Mouse (Mus musculus) lung, postnatal 0 days (tissue): Measurements from ENCODE around the gene Lrmda. TPM values are rescaled to one million over a fixed set of nuclear protein-coding genes. Genes with fewer than 3 reads are reported as not detected.
A peak's percentile ranks its signal among the peaks of the same experiment; 100 is the strongest.

Experiments
- ATAC-seq: fragments of 200-750 bp; cut with Nextera tagmentation; 2 replicates; pipeline ENCODE4 v1.8.0; 2017; ENCODE audit warnings: moderate library complexity
- DNase-seq: peaks from one replicate; pipeline ENCODE4 v3.0.0-alpha.2; 2016; ENCODE audit warnings: low spot score
- H3K27ac ChIP-seq: fragments of 300-500 bp; sonication (generic); 2 replicates; pipeline ENCODE4 v1.5.1; 2014; ENCODE audit warnings: antibody characterized with exemption, mild to moderate bottlenecking, low read length, mixed read lengths
- H3K27me3 ChIP-seq: fragments of 300-500 bp; sonication (generic); replicated peaks from 2 replicates; pipeline ENCODE4 v1.6.1; 2014; ENCODE audit warnings: low read length, mixed read lengths; ENCODE audit not compliant: insufficient read depth
- H3K36me3 ChIP-seq: fragments of 300-500 bp; sonication (generic); 2 replicates; pipeline ENCODE4 v1.6.1; 2014; ENCODE audit warnings: low read length, mixed read lengths; ENCODE audit not compliant: insufficient read depth
- H3K4me1 ChIP-seq: fragments of 300-500 bp; sonication (generic); 2 replicates; pipeline ENCODE4 v1.6.1; 2014; ENCODE audit warnings: antibody characterized with exemption, low read depth, low read length, mixed read lengths; ENCODE audit not compliant: insufficient read depth
- H3K4me2 ChIP-seq: fragments of 300-500 bp; sonication (generic); replicated peaks from 2 replicates; pipeline ENCODE4 v1.6.1; 2014; ENCODE audit warnings: low read depth, mild to moderate bottlenecking, low read length, moderate library complexity, mixed read lengths
- H3K4me3 ChIP-seq: fragments of 300-500 bp; sonication (generic); 2 replicates; pipeline ENCODE4 v1.5.1; 2014; ENCODE audit warnings: low read depth, low read length
- H3K9ac ChIP-seq: fragments of 300-500 bp; sonication (generic); replicated peaks from 2 replicates; pipeline ENCODE4 v1.6.1; 2014; ENCODE audit warnings: low read depth, mild to moderate bottlenecking
- H3K9me3 ChIP-seq: fragments of 300-500 bp; sonication (generic); 2 replicates; pipeline ENCODE4 v1.6.1; 2016; ENCODE audit warnings: low read length, mixed read lengths
- CTCF ChIP-seq: IDR thresholded peaks from 2 replicates; pipeline ENCODE4 v1.5.1; 2016; ENCODE audit warnings: antibody characterized with exemption, mild to moderate bottlenecking
- EP300 ChIP-seq: IDR thresholded peaks from 2 replicates; pipeline ENCODE4 v1.6.1; 2016; ENCODE audit warnings: antibody characterized with exemption, mild to moderate bottlenecking, control low read depth
- WGBS: fragments of 180-500 bp; shearing (Covaris S2); extraction: QIAGEN DNeasy Blood & Tissue Kit; methylation state at CpG from one replicate; pipeline ENCODE4 v1.1.7; 2014; 5-methylcytosine and 5-hydroxymethylcytosine counted together
- polyA plus RNA-seq: library from polyadenylated mRNA; unstranded; fragments of >200 nt; fragmentation: Nextera tagmentation; extraction: Ambion mirVana; gene quantifications from 2 replicates; pipeline ENCODE4 v1.2.1, GENCODE M21; 2015

The Lrmda gene
- polyA plus RNA-seq, 1 experiment from 2014 or later = 0.86 TPM

DNA sequence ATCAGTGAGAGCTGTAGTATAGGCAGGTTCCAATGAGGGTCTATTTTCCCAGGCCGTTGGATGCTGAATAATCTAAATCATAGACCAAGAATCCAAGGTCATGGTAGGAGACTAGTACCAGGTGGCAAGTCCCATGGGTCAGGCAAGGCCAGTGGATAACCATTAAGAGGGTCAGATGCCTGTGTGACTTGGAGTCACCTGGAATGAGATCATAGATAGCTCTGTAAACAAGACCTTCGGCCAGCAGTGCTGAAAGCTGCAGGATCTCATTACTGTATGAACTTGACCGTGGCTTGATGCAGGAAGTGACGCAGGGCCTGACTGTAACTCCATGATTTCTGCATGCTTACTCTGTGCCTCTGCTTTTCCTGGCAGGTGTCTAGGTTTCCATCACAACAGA lies 402.2 kb downstream of the Lrmda start:
- WGBS = 67% methylated on average over 4 of the region's 4 CpGs
- Histone ChIP-seq H3K4me3 (no peak overlapping the region), H3K27ac (no peak overlapping the region), H3K36me3 (no peaks in the 10 kb centered on the region), H3K4me1 (no peaks in the 10 kb centered on the region), H3K27me3 (no peaks in the 10 kb centered on the region), H3K4me2 (no peak overlapping the region), H3K9me3 (no peaks in the 10 kb centered on the region), H3K9ac (no peak overlapping the region)
- TF ChIP-seq CTCF (no peak), EP300 (no peak)
- ATAC-seq = no peak
- DNase-seq = no peak

DNA sequence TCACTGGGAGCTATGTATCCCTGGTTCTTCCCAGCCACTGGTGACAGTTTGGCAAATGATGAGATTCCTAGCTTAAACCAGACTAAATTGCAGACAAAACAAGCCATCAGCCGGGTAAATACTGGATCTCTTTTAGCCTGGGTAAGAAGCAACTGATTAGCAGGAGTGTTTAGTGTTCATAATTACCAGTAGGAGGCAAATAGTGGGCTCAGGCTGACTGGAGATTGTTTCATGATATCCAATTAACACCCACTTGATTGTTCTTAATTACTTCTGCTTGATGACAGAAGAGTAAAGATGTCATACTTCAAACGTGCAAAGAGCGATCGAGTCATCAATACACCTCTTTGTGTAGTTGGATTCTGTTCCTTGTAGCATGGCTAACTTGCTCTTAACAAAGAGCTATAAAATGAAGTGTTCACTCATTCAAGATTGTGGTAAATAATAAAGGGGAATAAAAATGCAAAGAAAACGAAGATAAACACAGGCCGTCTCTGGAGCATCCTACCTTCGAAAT lies 405.6 kb downstream of the Lrmda start:
- no peak overlapping the region for H3K27ac ChIP-seq
- no peaks in the 10 kb centered on the region for H3K27me3 ChIP-seq
- H3K36me3 ChIP-seq = no peaks in the 10 kb centered on the region
- no peak overlapping the region for H3K4me2 ChIP-seq
- H3K9ac ChIP-seq = no peak overlapping the region
- no peak for ATAC-seq
- whole genome bisulfite sequencing = 89% methylated on average over 7 of the region's 7 CpGs
- DNase-seq = no peak
- no peaks in the 10 kb centered on the region for H3K4me1 ChIP-seq
- H3K4me3 ChIP-seq = no peak overlapping the region
- TF ChIP-seq EP300 (no peak), CTCF (no peak)
- no peaks in the 10 kb centered on the region for H3K9me3 ChIP-seq

DNA sequence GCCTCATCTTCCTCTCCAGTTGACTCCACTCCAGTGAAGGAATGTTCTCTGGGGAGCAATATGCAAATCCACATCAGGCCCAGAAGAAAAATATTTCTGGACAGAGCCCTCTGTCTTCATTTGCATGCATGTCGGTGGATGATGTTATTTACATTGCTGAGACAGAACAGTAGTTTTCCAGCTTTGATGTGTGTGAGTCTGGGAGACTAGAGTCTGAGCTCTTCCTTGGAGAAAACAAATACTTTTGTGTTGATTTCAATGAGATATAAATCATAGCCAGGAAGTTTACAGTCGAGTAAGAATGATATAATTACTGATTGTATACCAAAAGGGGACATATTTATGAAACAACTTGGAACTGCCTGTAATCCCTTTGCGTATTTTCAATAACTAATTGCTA lies 415.9 kb downstream of the Lrmda start:
- H3K36me3 ChIP-seq = no peaks in the 10 kb centered on the region
- H3K4me3 ChIP-seq = no peak overlapping the region
- H3K4me1 ChIP-seq = no peaks in the 10 kb centered on the region; the same call in 1 of the 2 replicates
- H3K4me2 ChIP-seq = no peak overlapping the region
- no peak overlapping the region for H3K27ac ChIP-seq
- ATAC-seq (no peak), DNase-seq (peak; percentile 20)
- no peaks in the 10 kb centered on the region for H3K9me3 ChIP-seq
- WGBS = 35% methylated on average over 3 of the region's 3 CpGs
- TF ChIP-seq EP300 (peak; percentile 48; the same call in 1 of the 2 replicates), CTCF (no peak)
- H3K9ac ChIP-seq = no peak overlapping the region
- no peaks in the 10 kb centered on the region for H3K27me3 ChIP-seq

DNA sequence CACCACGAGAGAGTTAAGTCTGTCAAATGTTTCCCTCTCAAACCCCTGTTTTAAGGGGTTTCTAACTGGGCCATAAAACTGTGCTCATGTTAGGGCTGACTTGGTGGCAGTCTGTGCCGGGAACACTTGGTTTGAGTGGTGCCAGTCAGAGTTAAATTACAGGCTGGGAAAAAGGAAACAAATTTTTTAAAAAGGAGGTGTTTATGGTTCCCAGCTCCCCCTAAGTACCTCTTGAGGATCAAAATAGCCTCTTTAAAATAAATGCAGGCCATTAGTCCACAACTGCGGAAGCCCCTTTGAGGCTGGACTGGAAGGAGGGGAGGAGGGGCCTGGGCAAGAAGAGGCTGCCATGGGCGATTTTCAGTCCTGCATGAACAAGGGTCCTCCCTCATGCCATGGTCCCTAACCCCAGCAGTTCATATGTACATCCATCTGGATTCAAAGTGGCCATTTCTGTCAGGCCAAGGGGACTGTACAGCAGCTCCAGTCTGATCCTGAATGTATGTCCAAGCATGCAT lies 416.4 kb downstream of the Lrmda start:
- H3K27me3 ChIP-seq = no peaks in the 10 kb centered on the region
- TF ChIP-seq EP300 (no peak), CTCF (no peak)
- ATAC-seq (no peak), DNase-seq (no peak)
- H3K9me3 ChIP-seq = no peaks in the 10 kb centered on the region
- no peak overlapping the region for H3K4me3 ChIP-seq
- H3K4me1 ChIP-seq = no peaks in the 10 kb centered on the region; the same call in 1 of the 2 replicates
- H3K27ac ChIP-seq = no peak overlapping the region
- H3K9ac ChIP-seq = no peak overlapping the region
- no peaks in the 10 kb centered on the region for H3K36me3 ChIP-seq
- WGBS = 48% methylated on average over 4 of the region's 4 CpGs
- no peak overlapping the region for H3K4me2 ChIP-seq

DNA sequence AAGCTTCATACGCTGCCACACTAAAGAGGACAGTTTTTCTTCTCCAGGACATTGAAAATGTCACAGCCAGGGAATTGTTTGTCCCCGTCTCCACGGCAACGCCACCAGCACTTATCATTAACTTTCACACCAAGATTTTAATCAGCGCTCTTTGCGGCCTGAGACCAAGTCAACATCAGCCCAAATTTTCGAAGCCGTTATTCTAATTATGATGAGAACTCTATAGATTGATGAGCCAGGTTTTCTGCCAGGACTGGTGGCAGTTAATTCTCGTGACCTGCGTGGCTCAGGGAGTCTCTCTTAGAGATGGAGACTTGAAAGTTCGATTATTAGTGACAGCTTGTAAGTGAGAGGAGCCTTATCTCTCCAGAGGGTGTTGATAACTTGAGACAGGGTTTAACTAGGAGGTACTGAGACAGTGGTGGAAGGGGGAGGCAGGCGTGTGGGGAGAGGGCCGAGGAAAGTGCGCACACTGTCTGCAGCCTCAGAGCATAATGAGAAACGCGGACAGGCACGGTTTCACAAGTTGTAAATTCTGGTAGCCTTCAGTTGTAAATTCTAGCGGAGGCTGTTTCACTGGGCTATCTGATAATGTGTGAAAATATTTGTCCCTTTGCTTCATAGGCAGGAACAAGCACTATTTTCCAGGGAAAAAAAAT lies 421.0 kb downstream of the Lrmda start:
- Histone ChIP-seq H3K36me3 (no peaks in the 10 kb centered on the region), H3K4me3 (no peak overlapping the region), H3K27ac (no peak overlapping the region), H3K27me3 (no peaks in the 10 kb centered on the region), H3K4me2 (no peak overlapping the region), H3K4me1 (no peaks in the 10 kb centered on the region; the same call in 1 of the 2 replicates), H3K9me3 (no peaks in the 10 kb centered on the region), H3K9ac (no peak overlapping the region)
- no peak for TF ChIP-seq CTCF
- no peak for TF ChIP-seq EP300
- no peak for ATAC-seq
- DNase-seq = no peak
- 38% methylated on average over 18 of the region's 18 CpGs for WGBS

DNA sequence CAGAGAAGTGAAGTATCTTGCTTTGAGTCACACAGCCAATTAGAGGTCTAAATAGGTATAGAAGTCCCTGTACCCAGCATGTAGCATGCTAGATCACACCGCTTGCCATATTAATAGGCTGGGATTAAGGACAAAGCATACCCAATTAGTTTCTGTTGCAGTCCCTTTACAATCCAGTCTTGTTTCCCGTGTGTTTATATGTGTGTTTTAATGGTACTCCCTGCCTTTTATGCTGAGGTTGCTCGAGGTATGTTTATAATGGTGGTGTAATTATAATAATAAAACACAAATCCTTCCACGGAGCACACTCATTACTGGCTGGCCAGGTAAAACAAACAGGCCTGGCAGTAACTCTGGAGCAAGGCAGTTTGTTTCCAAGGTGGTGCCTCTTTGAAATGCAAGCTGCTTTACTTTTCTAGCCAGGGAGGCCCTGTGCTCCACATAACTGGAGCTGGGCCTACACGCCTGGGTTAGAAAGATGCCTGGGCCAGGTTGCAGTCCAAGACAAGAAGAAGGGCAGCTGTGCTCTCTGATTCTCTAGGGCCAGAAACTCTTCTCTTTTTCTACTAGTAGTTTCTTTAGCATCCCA lies 422.4 kb downstream of the Lrmda start:
- no peaks in the 10 kb centered on the region for H3K4me1 ChIP-seq
- H3K9ac ChIP-seq = no peak overlapping the region
- no peak overlapping the region for H3K4me3 ChIP-seq
- 73% methylated on average over 5 of the region's 5 CpGs for WGBS
- H3K27ac ChIP-seq = no peak overlapping the region
- DNase-seq = no peak
- H3K4me2 ChIP-seq = no peak overlapping the region
- no peaks in the 10 kb centered on the region for H3K9me3 ChIP-seq
- no peaks in the 10 kb centered on the region for H3K36me3 ChIP-seq
- ATAC-seq = no peak
- no peaks in the 10 kb centered on the region for H3K27me3 ChIP-seq
- TF ChIP-seq CTCF (no peak), EP300 (no peak)
